Mouse (Mus musculus) embryo, embryonic 11 days (tissue): ENCODE data around the gene Mta1.

Source experiments
- DNase-seq: peaks from one replicate; pipeline ENCODE4 v3.0.0-alpha.2; 2015

The Mta1 gene

GRCm38 (mm10) chr12:113136492-113137020 is 38.5 kb downstream of the Mta1 start:
- DNase-seq: no peak

GRCm38 (mm10) chr12:113137260-113138213 is 39.5 kb downstream of the Mta1 start:
- no peak for DNase-seq

- DNase-seq: no peak
These were observed 40.2 kb downstream of the Mta1 start for GRCm38 (mm10) chr12:113138291-113138690.

- no peak for DNase-seq
These were observed 41.1 kb downstream of the Mta1 start for GRCm38 (mm10) chr12:113138901-113139864.

GRCm38 (mm10) chr12:113139908-113140615 is 42.0 kb downstream of the Mta1 start, which contains the start of gene Crip2:
Crip2 (plus strand) TSS chr12:113140236.
- peak; percentile 96 for DNase-seq

- DNase-seq: no peak
These were observed 42.7 kb downstream of the Mta1 start for GRCm38 (mm10) chr12:113140616-113141411.

GRCm38 (mm10) chr12:113141531-113141973 is 43.5 kb downstream of the Mta1 start:
- no peak for DNase-seq

GRCm38 (mm10) chr12:113142021-113142975 is 44.2 kb downstream of the Mta1 start:
- peak; percentile 63 for DNase-seq

GRCm38 (mm10) chr12:113143164-113143563 is 45.1 kb downstream of the Mta1 start:
- DNase-seq: no peak

GRCm38 (mm10) chr12:113144001-113144756 is 46.1 kb downstream of the Mta1 start:
- DNase-seq: peak; percentile 54

GRCm38 (mm10) chr12:113144886-113145285 is 46.8 kb downstream of the Mta1 start:
- no peak for DNase-seq

GRCm38 (mm10) chr12:113145591-113145990 is 47.5 kb downstream of the Mta1 start:
- DNase-seq: no peak

- peak; percentile 80 for DNase-seq
These were observed 48.3 kb downstream of the Mta1 start, which contains the start of gene Crip1 for GRCm38 (mm10) chr12:113146112-113147057. Crip1 (plus strand) TSS chr12:113146316.

- no peak for DNase-seq
These were observed 49.4 kb downstream of the Mta1 start for GRCm38 (mm10) chr12:113147481-113147880.

- no peak for DNase-seq
These were observed 50.4 kb downstream of the Mta1 start for GRCm38 (mm10) chr12:113148381-113149035.

- no peak for DNase-seq
These were observed 51.3 kb downstream of the Mta1 start for GRCm38 (mm10) chr12:113149341-113149740.

GRCm38 (mm10) chr12:113149896-113150295 is 51.8 kb downstream of the Mta1 start:
- DNase-seq: no peak
